Mouse (Mus musculus) erythroblast, embryonic 14.5 days (primary cell): Measurements from ENCODE around the gene Acot3.

Source experiments
- GATA1 ChIP-seq: IDR thresholded peaks from 2 replicates; pipeline ENCODE4 v1.6.1; 2012; ENCODE audit warnings: low read length, inconsistent platforms, mixed read lengths
- TAL1 ChIP-seq: IDR thresholded peaks from 3 replicates; pipeline ENCODE4 v1.6.1; 2012; ENCODE audit warnings: low read length, inconsistent platforms, mixed read lengths

DNA sequence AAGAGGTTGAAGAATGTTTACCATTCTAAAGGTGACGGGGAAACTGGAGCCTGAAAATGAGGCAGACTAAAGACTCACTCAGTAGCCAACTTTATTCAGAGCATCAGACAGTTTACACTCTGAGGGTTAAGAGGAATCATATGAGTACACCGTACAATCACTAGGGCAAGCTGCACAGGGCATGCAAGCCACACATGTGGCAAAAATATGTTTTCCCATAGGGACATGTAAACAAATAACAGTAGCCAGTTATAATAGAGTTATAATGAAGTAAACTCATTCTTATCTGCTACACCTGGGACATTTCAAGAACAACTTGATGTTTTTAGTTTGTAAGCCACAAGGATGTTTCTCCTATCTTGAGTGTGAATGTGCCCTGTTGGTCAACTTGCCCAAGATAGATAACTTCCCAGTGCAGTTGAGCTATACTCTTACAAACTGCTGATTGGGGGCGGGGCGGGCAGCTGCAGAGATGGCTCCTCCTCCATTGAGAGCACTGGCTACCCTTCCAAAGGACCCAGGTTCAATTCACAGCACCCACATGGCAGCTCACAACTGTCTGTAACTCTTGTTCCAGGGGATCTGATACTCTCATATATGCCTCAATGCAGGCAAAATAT, 25.5 kb downstream of the Acot3 start:
- TF ChIP-seq GATA1 (no peak), TAL1 (no peak)
